Mouse (Mus musculus): ENCODE measurements at regions not wholly inside any gene's neighbourhood (a gene's known extent, or its start where the extent isn't known, plus 50 kb on each side); places are given as distances from the start of the nearest gene placed in this dataset.

- WGBS: 92% methylated on average over 1 of the region's 1 CpGs
- no peak overlapping the region for H3K4me3 ChIP-seq
- H3K9me3 ChIP-seq: no peaks in the 10 kb centered on the region
- no peaks in the 10 kb centered on the region for H3K4me1 ChIP-seq (replicated peaks)
- H3K27ac ChIP-seq (replicated peaks): no peak overlapping the region
- no peaks in the 10 kb centered on the region for H3K27me3 ChIP-seq
- no peak for ATAC-seq (ENCODE audit: low read depth)
- no peak overlapping the region for H3K4me2 ChIP-seq
- H3K36me3 ChIP-seq: no peaks in the 10 kb centered on the region
- H3K9ac ChIP-seq: no peak overlapping the region
Observed at GRCm38 (mm10) chr6:93281530-93281929, 338.2 kb upstream of the Adamts9 start.

DNA sequence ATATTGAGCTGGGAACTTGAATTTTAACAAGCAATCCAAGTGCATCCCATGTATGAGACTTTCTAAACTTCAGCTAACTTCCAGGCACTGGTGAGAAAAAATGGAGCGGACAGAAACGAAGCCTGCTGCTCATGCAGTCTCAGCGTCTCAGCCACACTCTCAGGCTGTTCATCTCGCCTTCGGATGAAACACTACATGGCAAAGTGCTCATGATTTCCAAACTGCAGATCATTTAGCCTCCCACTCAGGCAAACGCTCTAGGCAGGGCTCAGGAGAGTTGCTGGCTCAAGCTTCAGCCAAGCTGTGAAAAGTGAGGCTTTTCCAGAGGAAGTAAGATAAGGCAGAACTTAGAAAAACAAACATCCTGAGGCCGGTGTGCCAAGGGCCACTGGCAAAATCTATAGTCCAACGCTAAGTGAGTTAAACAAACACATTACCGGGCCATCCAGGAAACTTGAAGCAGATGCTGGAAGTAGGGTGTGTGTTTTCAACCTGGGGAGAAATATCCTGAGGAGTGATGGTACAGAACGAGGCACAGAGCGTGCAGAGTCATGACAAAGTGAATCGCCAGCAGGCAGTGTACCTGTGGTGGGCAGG lies 330.7 kb upstream of the Adamts9 start:
- H3K9me3 ChIP-seq: no peaks in the 10 kb centered on the region
- no peak overlapping the region for H3K4me3 ChIP-seq
- no peaks in the 10 kb centered on the region; the same call in 1 of the 2 replicates for H3K27me3 ChIP-seq
- no peak overlapping the region for H3K4me2 ChIP-seq
- H3K36me3 ChIP-seq: no peaks in the 10 kb centered on the region
- no peak overlapping the region for H3K27ac ChIP-seq (replicated peaks)
- no peak for ATAC-seq (ENCODE audit: low read depth)
- WGBS: 81% methylated on average over 12 of the region's 12 CpGs
- no peak overlapping the region for H3K9ac ChIP-seq
- no peaks in the 10 kb centered on the region for H3K4me1 ChIP-seq (replicated peaks)

- Histone ChIP-seq H3K4me1 (replicated peaks) (no peaks in the 10 kb centered on the region), H3K27me3 (no peaks in the 10 kb centered on the region; the same call in 1 of the 2 replicates), H3K4me3 (no peak overlapping the region), H3K4me2 (no peak overlapping the region), H3K36me3 (no peaks in the 10 kb centered on the region), H3K27ac (replicated peaks) (no peak overlapping the region), H3K9me3 (no peaks in the 10 kb centered on the region), H3K9ac (no peak overlapping the region)
- 72% methylated on average over 4 of the region's 4 CpGs for WGBS
- ATAC-seq (ENCODE audit: low read depth): no peak
Observed at GRCm38 (mm10) chr6:93272206-93272605, 328.9 kb upstream of the Adamts9 start.

- H3K4me3 ChIP-seq: no peak overlapping the region
- 85% methylated on average over 5 of the region's 5 CpGs for WGBS
- no peaks in the 10 kb centered on the region for H3K36me3 ChIP-seq
- ATAC-seq (ENCODE audit: low read depth): no peak
- no peak overlapping the region for H3K27ac ChIP-seq (replicated peaks)
- no peaks in the 10 kb centered on the region for H3K9me3 ChIP-seq
- H3K27me3 ChIP-seq: no peaks in the 10 kb centered on the region
- H3K9ac ChIP-seq: no peak overlapping the region
- no peak overlapping the region for H3K4me2 ChIP-seq
- no peaks in the 10 kb centered on the region for H3K4me1 ChIP-seq (replicated peaks)
Observed at GRCm38 (mm10) chr6:93266826-93267225, 323.5 kb upstream of the Adamts9 start.

DNA sequence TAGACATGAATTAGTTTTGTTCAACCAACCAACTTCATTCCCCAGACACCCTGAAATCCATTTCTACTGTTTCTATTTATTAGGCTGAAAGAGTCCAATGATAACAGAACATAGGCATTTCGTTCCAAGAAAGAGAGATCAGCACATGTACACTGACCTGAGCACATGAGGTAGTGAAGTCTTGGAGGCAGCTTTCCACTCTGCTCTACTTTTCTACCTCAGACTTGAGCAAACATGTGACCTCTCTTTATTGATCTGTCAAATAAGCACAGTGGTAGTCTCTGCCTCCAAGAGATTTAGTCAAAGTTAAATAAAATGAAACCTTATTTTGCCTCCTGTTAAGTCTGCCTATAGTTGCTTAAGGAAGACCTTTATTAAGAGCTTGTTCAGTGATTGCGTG lies 321.9 kb upstream of the Adamts9 start:
- no peak overlapping the region for H3K4me3 ChIP-seq
- no peaks in the 10 kb centered on the region for H3K4me1 ChIP-seq (replicated peaks)
- H3K9ac ChIP-seq: no peak overlapping the region
- no peaks in the 10 kb centered on the region for H3K27me3 ChIP-seq
- H3K27ac ChIP-seq (replicated peaks): no peak overlapping the region
- H3K4me2 ChIP-seq: no peak overlapping the region
- H3K9me3 ChIP-seq: no peaks in the 10 kb centered on the region
- 91% methylated on average over 2 of the region's 2 CpGs for WGBS
- ATAC-seq (ENCODE audit: low read depth): no peak
- no peaks in the 10 kb centered on the region for H3K36me3 ChIP-seq

GRCm38 (mm10) chr6:93260827-93261226 lies 317.5 kb upstream of the Adamts9 start:
- no peak overlapping the region for H3K4me2 ChIP-seq
- H3K9me3 ChIP-seq: no peaks in the 10 kb centered on the region
- H3K9ac ChIP-seq: no peak overlapping the region
- no peaks in the 10 kb centered on the region for H3K4me1 ChIP-seq (replicated peaks)
- H3K4me3 ChIP-seq: no peak overlapping the region
- H3K27me3 ChIP-seq: no peaks in the 10 kb centered on the region
- no peaks in the 10 kb centered on the region for H3K36me3 ChIP-seq
- H3K27ac ChIP-seq (replicated peaks): no peak overlapping the region
- no peak for ATAC-seq (ENCODE audit: low read depth)
- WGBS: 90% methylated on average over 4 of the region's 4 CpGs

DNA sequence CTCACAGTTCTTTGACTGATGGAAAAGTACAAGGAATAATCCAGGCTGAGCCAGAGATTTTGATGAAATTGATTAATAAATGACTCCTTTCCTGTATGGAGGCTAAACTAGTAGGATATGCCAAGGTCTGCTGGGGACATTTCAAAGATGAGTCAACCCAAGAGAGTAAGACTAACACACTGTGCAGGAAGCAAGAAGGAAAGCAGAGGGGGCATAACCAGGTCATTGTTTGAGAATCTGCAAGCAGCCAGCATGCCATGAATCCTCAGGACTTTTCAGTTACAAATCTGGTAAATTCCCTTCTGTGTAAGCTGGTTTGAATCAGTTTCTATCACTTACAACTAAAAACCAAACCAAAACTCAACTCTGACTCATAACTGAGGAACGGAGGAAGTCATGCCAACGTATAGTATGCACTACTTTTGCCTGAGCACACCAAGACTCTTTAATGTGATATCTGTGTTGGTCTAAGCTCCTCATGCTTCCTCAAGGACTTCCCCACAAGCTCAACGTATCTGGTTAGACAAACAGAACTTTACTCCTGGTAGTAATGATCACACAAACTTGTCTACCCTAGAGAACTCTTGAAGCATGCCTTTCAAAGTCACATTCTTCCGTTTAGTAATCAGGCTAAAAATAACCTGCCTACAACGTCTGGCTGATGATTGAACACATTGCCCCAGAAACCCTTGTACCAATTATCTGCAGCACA lies 314.0 kb upstream of the Adamts9 start:
- ATAC-seq (ENCODE audit: low read depth): no peak
- no peak overlapping the region for H3K4me3 ChIP-seq

DNA sequence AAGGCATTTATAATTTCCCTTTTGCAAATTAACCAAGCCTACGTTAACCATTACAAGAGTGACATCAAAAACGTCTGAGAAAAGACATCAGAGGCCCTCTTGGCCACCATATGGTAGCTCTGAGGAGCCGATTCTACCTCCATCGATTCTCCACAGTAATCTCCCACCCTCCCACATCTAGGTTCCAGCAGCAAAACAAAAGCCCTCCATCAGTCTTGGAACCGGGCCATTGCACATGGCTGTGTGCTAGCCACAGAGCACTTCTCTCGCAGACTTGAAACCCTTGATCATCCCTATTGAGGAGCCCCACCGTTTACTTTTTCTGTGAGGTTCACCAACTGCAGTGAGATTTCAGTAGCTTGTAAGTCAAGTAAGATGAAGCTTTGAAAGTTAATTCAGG lies 310.5 kb upstream of the Adamts9 start:
- Histone ChIP-seq H3K27ac (replicated peaks) (no peak overlapping the region), H3K4me3 (no peak overlapping the region), H3K36me3 (no peaks in the 10 kb centered on the region), H3K4me1 (replicated peaks) (no peaks in the 10 kb centered on the region), H3K9me3 (no peaks in the 10 kb centered on the region), H3K9ac (no peak overlapping the region), H3K4me2 (no peak overlapping the region), H3K27me3 (no peaks in the 10 kb centered on the region)
- WGBS: 71% methylated on average over 7 of the region's 7 CpGs
- no peak for ATAC-seq (ENCODE audit: low read depth)

More for the DNA sequence above, 314.0 kb upstream of the Adamts9 start:
- H3K27ac ChIP-seq (replicated peaks): no peak overlapping the region
- WGBS: 87% methylated on average over 5 of the region's 5 CpGs
- H3K36me3 ChIP-seq: no peaks in the 10 kb centered on the region
- no peaks in the 10 kb centered on the region for H3K27me3 ChIP-seq
- H3K9ac ChIP-seq: no peak overlapping the region
- no peak overlapping the region for H3K4me2 ChIP-seq
- no peaks in the 10 kb centered on the region for H3K4me1 ChIP-seq (replicated peaks)
- H3K9me3 ChIP-seq: no peaks in the 10 kb centered on the region

- Histone ChIP-seq H3K27me3 (no peaks in the 10 kb centered on the region), H3K36me3 (no peaks in the 10 kb centered on the region), H3K27ac (replicated peaks) (no peak overlapping the region), H3K4me2 (no peak overlapping the region), H3K4me3 (no peak overlapping the region), H3K9me3 (0 out of 2 replicates have a peak, but pooled peaks cover 3% of the 10 kb centered on the region), H3K4me1 (replicated peaks) (no peaks in the 10 kb centered on the region), H3K9ac (no peak overlapping the region)
- WGBS: 95% methylated on average over 4 of the region's 4 CpGs
- ATAC-seq (ENCODE audit: low read depth): no peak
Observed at GRCm38 (mm10) chr6:93248973-93249372, 305.7 kb upstream of the Adamts9 start.

DNA sequence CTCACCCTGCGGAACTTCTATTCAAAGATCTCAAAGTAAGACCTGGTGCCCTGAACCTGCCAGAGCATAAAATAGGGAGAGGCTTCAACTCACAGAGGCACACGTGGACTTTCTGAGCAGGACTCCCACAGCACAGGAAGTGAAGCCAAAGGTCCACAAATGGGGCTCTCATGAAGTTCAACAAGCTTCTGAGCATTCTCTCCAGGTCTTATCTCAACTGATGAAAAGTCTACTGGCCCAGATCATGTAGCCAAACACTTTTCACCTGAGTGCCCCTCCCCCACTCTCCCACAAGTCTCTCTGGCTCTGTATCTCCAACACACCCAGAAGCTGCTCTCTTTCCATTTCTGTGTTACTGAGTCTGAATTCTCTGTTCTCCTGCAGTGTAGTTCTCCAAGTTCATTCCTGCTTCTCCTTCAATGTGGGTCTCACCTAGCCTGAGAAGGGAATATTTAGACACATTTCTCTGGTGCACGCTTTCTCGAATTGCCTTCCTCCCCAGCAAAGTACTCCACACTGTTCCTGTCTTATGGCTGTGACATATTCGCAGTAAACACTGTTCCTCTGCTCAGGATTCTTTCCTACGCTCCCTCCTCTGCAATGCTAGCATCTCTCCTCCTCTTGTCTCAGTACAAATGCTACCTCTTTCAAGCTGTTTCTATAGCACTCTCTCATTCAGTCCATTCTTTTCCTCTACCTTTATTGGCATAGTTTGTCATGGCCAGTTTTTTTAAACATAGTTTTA lies 303.4 kb upstream of the Adamts9 start:
- Histone ChIP-seq H3K4me3 (no peak overlapping the region), H3K27ac (replicated peaks) (no peak overlapping the region), H3K4me2 (no peak overlapping the region), H3K4me1 (replicated peaks) (no peaks in the 10 kb centered on the region), H3K9me3 (peaks cover 7% of the 10 kb centered on the region; the same call in 1 of the 2 replicates), H3K36me3 (no peaks in the 10 kb centered on the region), H3K27me3 (no peaks in the 10 kb centered on the region), H3K9ac (no peak overlapping the region)
- ATAC-seq (ENCODE audit: low read depth): no peak
- WGBS: 92% methylated on average over 6 of the region's 6 CpGs

GRCm38 (mm10) chr6:93235550-93235949 lies 292.3 kb upstream of the Adamts9 start:
- 66% methylated on average over 5 of the region's 5 CpGs for WGBS
- ATAC-seq (ENCODE audit: low read depth): no peak
- H3K4me1 ChIP-seq (replicated peaks): 0 out of 2 replicates have a peak, but pooled peaks cover 10% of the 10 kb centered on the region
- H3K4me2 ChIP-seq: no peak overlapping the region
- no peak overlapping the region for H3K9ac ChIP-seq
- no peak overlapping the region for H3K4me3 ChIP-seq
- H3K27me3 ChIP-seq: no peaks in the 10 kb centered on the region
- H3K9me3 ChIP-seq: no peaks in the 10 kb centered on the region
- no peak overlapping the region for H3K27ac ChIP-seq (replicated peaks)
- H3K36me3 ChIP-seq: no peaks in the 10 kb centered on the region

GRCm38 (mm10) chr6:93232636-93233035 lies 289.3 kb upstream of the Adamts9 start:
- H3K36me3 ChIP-seq: no peaks in the 10 kb centered on the region
- 85% methylated on average over 9 of the region's 9 CpGs for WGBS

More at GRCm38 (mm10) chr6:93232636-93233035, 289.3 kb upstream of the Adamts9 start:
- Histone ChIP-seq H3K27ac (replicated peaks) (no peak overlapping the region), H3K4me3 (no peak overlapping the region), H3K9ac (no peak overlapping the region), H3K27me3 (no peaks in the 10 kb centered on the region), H3K4me1 (replicated peaks) (0 out of 2 replicates have a peak, but pooled peaks cover 10% of the 10 kb centered on the region), H3K9me3 (no peaks in the 10 kb centered on the region), H3K4me2 (no peak overlapping the region)
- no peak for ATAC-seq (ENCODE audit: low read depth)

Measured in neural tube, embryonic 13.5 days (tissue).